Comparison of ENCODE assay signal across 11 mouse cellular contexts in the genomic region with DNA sequence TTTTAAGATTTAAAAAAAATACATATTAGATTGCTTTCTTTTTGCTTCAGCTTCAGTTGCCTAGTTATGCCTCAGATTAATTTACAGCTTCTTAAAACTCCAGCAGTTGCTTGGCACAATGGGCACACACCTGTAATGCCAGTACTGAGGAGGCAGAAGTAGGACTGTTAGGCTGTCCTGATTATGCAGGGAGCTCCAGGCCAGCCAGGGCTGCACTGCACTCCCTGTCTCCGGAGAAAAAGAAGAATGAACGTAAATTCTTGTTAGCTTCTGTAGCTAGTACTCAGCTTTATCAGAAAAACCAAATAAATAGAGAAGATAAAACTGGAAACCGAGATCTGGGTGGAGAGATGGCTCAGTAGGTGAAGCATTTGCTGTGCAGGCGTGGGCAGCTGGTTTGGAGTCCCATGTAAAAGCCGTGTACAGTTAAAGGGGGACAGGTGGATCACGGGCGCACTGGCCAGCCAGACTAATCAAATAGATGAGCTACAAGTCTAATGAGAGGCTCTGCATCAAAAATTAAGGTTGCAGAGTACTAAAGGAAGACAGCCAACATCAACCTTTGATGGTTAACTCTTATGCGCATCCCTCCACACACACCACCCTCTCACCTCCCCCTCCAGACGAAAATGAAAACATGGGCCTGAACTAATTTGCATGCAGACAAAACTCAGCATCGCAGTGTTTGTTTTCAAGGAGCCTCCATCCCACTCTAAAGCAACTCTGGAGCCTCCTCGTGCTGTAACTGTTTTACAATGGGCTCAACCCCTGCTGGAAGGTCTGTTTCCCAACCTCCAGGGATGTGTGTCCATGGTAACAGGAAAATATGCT. TPM values are rescaled to one million over a fixed set of nuclear protein-coding genes. Genes with fewer than 3 reads are reported as not detected.
DNase-seq lines count a peak whose midpoint lies in the region; ATAC-seq and TF ChIP-seq lines count a peak whose summit lies in the region.
"Had no signal": no experiment of that assay in that cellular context is flagged by ENCODE, and none has a peak within 500 bp of the region (broad histone marks: within the 10 kb centered on the region; RNA-seq: fewer than 3 reads in every experiment).

No protein-coding gene starts in this region.

- no peak overlapping the region for H3K27ac ChIP-seq in heart, embryonic 11.5 days (ENCODE audit: low read depth, low read length)
- no peak overlapping the region for H3K27ac ChIP-seq in heart, embryonic 10.5 days
- peak overlapping the region; percentile 10; the same call in 1 of the 2 replicates for H3K27ac ChIP-seq in ES-E14 (ENCODE audit: insufficient read depth, low read depth, low read length, poor library complexity, severe bottlenecking)
- H3K27ac ChIP-seq in forebrain, embryonic 13.5 days: peak overlapping the region; percentile 75
- peak overlapping the region; percentile 90 for H3K27ac ChIP-seq in midbrain, embryonic 10.5 days (replicated peaks)
- H3K27ac ChIP-seq: embryonic facial prominence, embryonic 13.5 days had no signal

- ATAC-seq in heart, embryonic 11.5 days (replicated peaks; ENCODE audit: insufficient number of reproducible peaks, low FRiP score, low TSS enrichment): no peak
- peak; percentile 73; the same call in 1 of the 2 replicates for ATAC-seq in forebrain, embryonic 13.5 days

- no peaks in the 10 kb centered on the region for H3K9me3 ChIP-seq in heart, embryonic 11.5 days (replicated peaks; ENCODE audit: control insufficient read depth, low read length)
- no peaks in the 10 kb centered on the region for H3K9me3 ChIP-seq in heart, embryonic 10.5 days
- H3K9me3 ChIP-seq in ES-E14 (ENCODE audit: control insufficient read depth, insufficient read depth, low read depth, low read length): no peaks in the 10 kb centered on the region
- H3K9me3 ChIP-seq in forebrain, embryonic 13.5 days (replicated peaks): no peaks in the 10 kb centered on the region
- H3K9me3 ChIP-seq in midbrain, embryonic 10.5 days (replicated peaks): no peaks in the 10 kb centered on the region
- H3K9me3 ChIP-seq: embryonic facial prominence, embryonic 13.5 days; G1E had no signal

- H3K4me3 ChIP-seq in heart, embryonic 11.5 days (ENCODE audit: low read depth, low read length): no peak overlapping the region
- H3K4me3 ChIP-seq in heart, embryonic 10.5 days: no peak overlapping the region
- no peak overlapping the region for H3K4me3 ChIP-seq in ES-E14 (ENCODE audit: insufficient read depth in 1 of 2, low read depth in 1 of 2, low read length in 2 of 2, poor library complexity in 1 of 2, severe bottlenecking in 1 of 2)
- H3K4me3 ChIP-seq in forebrain, embryonic 13.5 days: no peak overlapping the region
- peak overlapping the region; percentile 39 for H3K4me3 ChIP-seq in midbrain, embryonic 10.5 days
- H3K4me3 ChIP-seq: embryonic facial prominence, embryonic 13.5 days had no signal

- no peaks in the 10 kb centered on the region for H3K36me3 ChIP-seq in heart, embryonic 11.5 days (ENCODE audit: control insufficient read depth, insufficient read depth, low read length)
- no peaks in the 10 kb centered on the region for H3K36me3 ChIP-seq in heart, embryonic 10.5 days
- H3K36me3 ChIP-seq in ES-E14 (ENCODE audit: control insufficient read depth, insufficient read depth, low read length, poor library complexity, severe bottlenecking): no peaks in the 10 kb centered on the region
- H3K36me3 ChIP-seq in forebrain, embryonic 13.5 days (ENCODE audit: poor library complexity, severe bottlenecking): no peaks in the 10 kb centered on the region
- H3K36me3 ChIP-seq in midbrain, embryonic 10.5 days: no peaks in the 10 kb centered on the region
- H3K36me3 ChIP-seq: embryonic facial prominence, embryonic 13.5 days; G1E had no signal

- H3K9ac ChIP-seq in heart, embryonic 11.5 days (ENCODE audit: low read depth, low read length): no peak overlapping the region
- no peak overlapping the region for H3K9ac ChIP-seq in ES-E14 (ENCODE audit: insufficient read depth, low read depth, low read length, poor library complexity, severe bottlenecking)
- H3K9ac ChIP-seq in forebrain, embryonic 13.5 days: no peak overlapping the region
- H3K9ac ChIP-seq: embryonic facial prominence, embryonic 13.5 days had no signal

- H3K27me3 ChIP-seq in heart, embryonic 11.5 days (ENCODE audit: control insufficient read depth, insufficient read depth, low read length): peaks cover 4% of the 10 kb centered on the region; the same call in 1 of the 2 replicates
- H3K27me3 ChIP-seq in heart, embryonic 10.5 days (ENCODE audit: insufficient read depth, poor library complexity, severe bottlenecking): peaks cover 9% of the 10 kb centered on the region
- no peaks in the 10 kb centered on the region for H3K27me3 ChIP-seq in forebrain, embryonic 13.5 days
- no peaks in the 10 kb centered on the region for H3K27me3 ChIP-seq in midbrain, embryonic 10.5 days (ENCODE audit: low read depth, poor library complexity, severe bottlenecking)

- no peaks in the 10 kb centered on the region for H3K4me1 ChIP-seq in heart, embryonic 11.5 days (ENCODE audit: control insufficient read depth, insufficient read depth, low read length)
- H3K4me1 ChIP-seq in heart, embryonic 10.5 days: peaks cover 10% of the 10 kb centered on the region; the same call in 1 of the 2 replicates
- H3K4me1 ChIP-seq in ES-E14 (ENCODE audit: control insufficient read depth in 2 of 2, insufficient read depth in 2 of 2, low read length in 2 of 2, poor library complexity in 1 of 2): peaks cover 0 to 7% of the 10 kb centered on the region in 2 experiments; a peak in 1 of 4 replicates
- H3K4me1 ChIP-seq in forebrain, embryonic 13.5 days: peaks cover 14% of the 10 kb centered on the region
- peaks cover 24% of the 10 kb centered on the region for H3K4me1 ChIP-seq in midbrain, embryonic 10.5 days

- peak overlapping the region; percentile 11; the same call in 1 of the 2 replicates for H3K4me2 ChIP-seq in heart, embryonic 11.5 days
- H3K4me2 ChIP-seq in forebrain, embryonic 13.5 days: peak overlapping the region; percentile 41
- H3K4me2 ChIP-seq: embryonic facial prominence, embryonic 13.5 days had no signal

- WGBS in heart, embryonic 11.5 days (ENCODE audit: insufficient replicate concordance): 35% methylated on average over 11 of the region's 11 CpGs
- WGBS in heart, embryonic 10.5 days: 35% methylated on average over 11 of the region's 11 CpGs
- WGBS in forebrain, embryonic 13.5 days: 21% methylated on average over 11 of the region's 11 CpGs
- WGBS in midbrain, embryonic 10.5 days: 24% methylated on average over 11 of the region's 11 CpGs

- in situ Hi-C loops in ES-E14 (cut with MboI; ENCODE audit: low sequenced_read_pairs in 2 of 2, unreplicated experiment in 2 of 2): no loop called here

- no peak for DNase-seq in heart, embryonic 10.5 days (ENCODE audit: low spot score)
- DNase-seq in ES-E14 (ENCODE audit: low read depth, low spot score): no peak
- peak; percentile 75 for DNase-seq in midbrain, embryonic 10.5 days (ENCODE audit: low spot score)
- DNase-seq in ovary, postnatal 14 days (ENCODE audit: low spot score): no peak
- DNase-seq in urinary bladder, postnatal 25 days (ENCODE audit: low spot score): no peak
- DNase-seq in kidney, adult 8-10 months: no peak
- DNase-seq: thymus, postnatal 36 days had no signal

TF ChIP-seq in ES-E14, 5 proteins besides CTCF, POLR2A, EP300 and RAD21:
- TF ChIP-seq ZNF384 (IDR thresholded peaks at IDR 0.05; ENCODE audit: low read depth, low read length) (no peak), CHD2 (IDR thresholded peaks at IDR 0.05; ENCODE audit: low read depth, low read length) (no peak), HCFC1 (IDR thresholded peaks at IDR 0.05; ENCODE audit: borderline replicate concordance, insufficient read depth, low read length) (no peak), ZC3H11A (IDR thresholded peaks at IDR 0.05; ENCODE audit: borderline replicate concordance, low read depth, low read length) (no peak), MAFK (IDR thresholded peaks at IDR 0.05; ENCODE audit: insufficient read depth, low read depth, low read length) (no peak)
TF ChIP-seq in ES-E14: peak in this region for 0.

RNA-seq across cellular contexts. Expression of a gene that starts 25.8 kb away (rescaled TPM):
- polyA plus RNA-seq in heart, embryonic 11.5 days (2014; fragmentation: Nextera tagmentation; extraction: Ambion mirVana): 21.0 and 21.1 TPM in 2 replicates
- polyA plus RNA-seq in heart, embryonic 10.5 days (2016; fragmentation: Nextera tagmentation; extraction: Ambion mirVana): 25.5 and 28.4 TPM in 2 replicates
- total RNA-seq in ES-E14 (2012; rRNA removed): 16.7 and 17.3 TPM in 2 replicates
- 34.6 and 40.4 TPM in 2 replicates for polyA plus RNA-seq in forebrain, embryonic 13.5 days (2015; fragmentation: Nextera tagmentation; extraction: Ambion mirVana)
- polyA plus RNA-seq in midbrain, embryonic 10.5 days (2016; fragmentation: Nextera tagmentation; extraction: Ambion mirVana): 94.4 and 100.0 TPM in 2 replicates
- total RNA-seq: G1E had no signal
- polyA plus RNA-seq: G1E had no signal

RNA-seq across cellular contexts. Expression of a gene that starts 32.1 kb away (rescaled TPM):
- not detected in 2 replicates for polyA plus RNA-seq in heart, embryonic 11.5 days (2014; fragmentation: Nextera tagmentation; extraction: Ambion mirVana)
- 0.09 TPM in 1 of 2 replicates, not detected in the other for polyA plus RNA-seq in heart, embryonic 10.5 days (2016; fragmentation: Nextera tagmentation; extraction: Ambion mirVana)
- 0.13 TPM in 1 of 2 replicates, not detected in the other for total RNA-seq in ES-E14 (2012; rRNA removed)
- polyA plus RNA-seq in forebrain, embryonic 13.5 days (2015; fragmentation: Nextera tagmentation; extraction: Ambion mirVana): 0.44 and 0.98 TPM in 2 replicates
- polyA plus RNA-seq in midbrain, embryonic 10.5 days (2016; fragmentation: Nextera tagmentation; extraction: Ambion mirVana): 2.6 and 3.7 TPM in 2 replicates
- total RNA-seq: G1E had no signal
- polyA plus RNA-seq: embryonic facial prominence, embryonic 13.5 days; G1E had no signal

RNA-seq across cellular contexts. Expression of a gene that starts 32.2 kb away (rescaled TPM):
- not detected in 2 replicates for polyA plus RNA-seq in heart, embryonic 11.5 days (2014; fragmentation: Nextera tagmentation; extraction: Ambion mirVana)
- not detected in 2 replicates for polyA plus RNA-seq in heart, embryonic 10.5 days (2016; fragmentation: Nextera tagmentation; extraction: Ambion mirVana)
- total RNA-seq in ES-E14 (2012; rRNA removed): 0.18 and 0.37 TPM in 2 replicates
- polyA plus RNA-seq in forebrain, embryonic 13.5 days (2015; fragmentation: Nextera tagmentation; extraction: Ambion mirVana): not detected in 2 replicates
- polyA plus RNA-seq in midbrain, embryonic 10.5 days (2016; fragmentation: Nextera tagmentation; extraction: Ambion mirVana): 0.07 TPM in 1 of 2 replicates, not detected in the other
- total RNA-seq: G1E had no signal
- polyA plus RNA-seq: embryonic facial prominence, embryonic 13.5 days; G1E had no signal

RNA-seq across cellular contexts. Expression of a gene that starts 51.2 kb away (rescaled TPM):
- polyA plus RNA-seq in heart, embryonic 11.5 days (2014; fragmentation: Nextera tagmentation; extraction: Ambion mirVana): 15.0 and 17.1 TPM in 2 replicates
- 16.1 and 21.6 TPM in 2 replicates for polyA plus RNA-seq in heart, embryonic 10.5 days (2016; fragmentation: Nextera tagmentation; extraction: Ambion mirVana)
- total RNA-seq in ES-E14 (2012; rRNA removed): 3.2 and 7.6 TPM in 2 replicates
- polyA plus RNA-seq in forebrain, embryonic 13.5 days (2015; fragmentation: Nextera tagmentation; extraction: Ambion mirVana): 20.6 and 24.8 TPM in 2 replicates
- polyA plus RNA-seq in midbrain, embryonic 10.5 days (2016; fragmentation: Nextera tagmentation; extraction: Ambion mirVana): 18.6 and 24.0 TPM in 2 replicates

Comparison
In these comparisons a context has a peak if more than half of its experiments do, and no peak if none do; other contexts are left out.
1. H3K27ac ChIP-seq: peak in ES-E14 (single experiment), forebrain, embryonic 13.5 days (single experiment) and midbrain, embryonic 10.5 days (single experiment); none in heart, embryonic 11.5 days (single experiment) and heart, embryonic 10.5 days (single experiment).